Mouse (Mus musculus): ENCODE measurements at regions not wholly inside any gene's neighbourhood (a gene's known extent, or its start where the extent isn't known, plus 50 kb on each side); places are given as distances from the start of the nearest gene placed in this dataset.

- peak; percentile 11 to 52 for DNase-seq (ENCODE audit: inconsistent age in 2 of 2, low spot score in 1 of 2)
Measured at GRCm38 (mm10) chr13:68372631-68373030, 209.3 kb downstream of the Mtrr start.
